Mouse (Mus musculus) embryonic fibroblast, embryonic 13.5 days (primary cell): Measurements from ENCODE around the gene Terb2.

Experiments
- CTCF ChIP-seq: IDR thresholded peaks from 2 replicates; pipeline ENCODE4 v1.5.1; 2011; ENCODE audit warnings: mild to moderate bottlenecking, control low read depth, low read length, moderate library complexity, borderline replicate concordance; ENCODE audit not compliant: insufficient read depth
- POLR2A ChIP-seq: IDR thresholded peaks from 2 replicates; pipeline ENCODE4 v1.6.1; 2011; ENCODE audit warnings: low read depth, mild to moderate bottlenecking, control low read depth, low read length, moderate library complexity

- TF ChIP-seq CTCF (no peak), POLR2A (no peak)
These were observed 44.3 kb downstream of the Terb2 start for GRCm38 (mm10) chr2:122230395-122230794.
